Mouse (Mus musculus): Measurements from ENCODE around the gene Ap1g1.

- no peak for TF ChIP-seq POLR2A (IDR thresholded peaks at IDR 0.05; ENCODE audit: borderline replicate concordance, low read depth, low read length)
- no peak for TF ChIP-seq CTCF (IDR thresholded peaks at IDR 0.05; ENCODE audit: low read depth, low read length)
These were observed 126.7 kb downstream of the Ap1g1 start for GRCm38 (mm10) chr8:109904928-109905668.
